Mouse (Mus musculus) hindbrain, embryonic 10.5 days (tissue): ENCODE data around the gene Ccdc186. TPM values are rescaled to one million over a fixed set of nuclear protein-coding genes. Genes with fewer than 3 reads are reported as not detected.

ENCODE experiments used
- DNase-seq: peaks from one replicate; pipeline ENCODE4 v3.0.0-alpha.2; 2017; ENCODE audit warnings: low spot score
- H3K27ac ChIP-seq: fragments of 300-500 bp; sonication (generic); 2 replicates; pipeline ENCODE4 v1.5.1; 2016; ENCODE audit warnings: mild to moderate bottlenecking, moderate library complexity
- H3K27me3 ChIP-seq: fragments of 300-500 bp; sonication (generic); 2 replicates; pipeline ENCODE4 v1.6.1; 2016; ENCODE audit warnings: mild to moderate bottlenecking; ENCODE audit not compliant: poor library complexity, insufficient read depth, severe bottlenecking
- H3K36me3 ChIP-seq: fragments of 300-500 bp; sonication (generic); 2 replicates; pipeline ENCODE4 v1.6.1; 2016; ENCODE audit warnings: mild to moderate bottlenecking, moderate library complexity
- H3K4me1 ChIP-seq: fragments of 300-500 bp; sonication (generic); replicated peaks from 2 replicates; pipeline ENCODE4 v1.6.1; 2016; ENCODE audit warnings: mild to moderate bottlenecking
- H3K4me3 ChIP-seq: fragments of 300-500 bp; sonication (generic); 2 replicates; pipeline ENCODE4 v1.5.1; 2016; ENCODE audit warnings: mild to moderate bottlenecking, moderate library complexity
- H3K9me3 ChIP-seq: fragments of 300-500 bp; sonication (generic); 2 replicates; pipeline ENCODE4 v1.6.1; 2016; ENCODE audit warnings: mild to moderate bottlenecking, moderate library complexity
- WGBS: fragments of 180-500 bp; shearing (Covaris S2); methylation state at CpG from one replicate; pipeline ENCODE4 v1.1.7; 2016; 5-methylcytosine and 5-hydroxymethylcytosine counted together
- polyA plus RNA-seq: library from polyadenylated mRNA; unstranded; fragments of >200 nt; fragmentation: Nextera tagmentation; extraction: Ambion mirVana; gene quantifications from 2 replicates; pipeline ENCODE4 v1.2.1, GENCODE M21; 2016

Gene Ccdc186
- polyA plus RNA-seq, 1 experiment from 2014 or later = 13.0 TPM

GRCm38 (mm10) chr19:56821040-56821797 lies 771 bp downstream of the Ccdc186 start:
- DNase-seq = peak; percentile 5
- 12% methylated on average over 22 of the region's 22 CpGs for WGBS

GRCm38 (mm10) chr19:56817851-56818526 lies 4.0 kb downstream of the Ccdc186 start:
- Histone ChIP-seq H3K9me3 (no peaks in the 10 kb centered on the region), H3K36me3 (peaks cover 8% of the 10 kb centered on the region), H3K27me3 (peaks cover 3% of the 10 kb centered on the region; the same call in 1 of the 2 replicates), H3K4me3 (no peak overlapping the region), H3K4me1 (peaks cover 37% of the 10 kb centered on the region), H3K27ac (no peak overlapping the region)
- 86% methylated on average over 14 of the region's 14 CpGs for WGBS
- DNase-seq = no peak

More at GRCm38 (mm10) chr19:56821040-56821797, 771 bp downstream of the Ccdc186 start:
- peak overlapping the region; percentile 96 for H3K27ac ChIP-seq
- no peaks in the 10 kb centered on the region for H3K36me3 ChIP-seq
- H3K4me3 ChIP-seq = peak overlapping the region; percentile 97
- H3K27me3 ChIP-seq = peaks cover 27% of the 10 kb centered on the region
- no peaks in the 10 kb centered on the region for H3K9me3 ChIP-seq
- H3K4me1 ChIP-seq = peaks cover 38% of the 10 kb centered on the region

- Histone ChIP-seq H3K27ac (no peak overlapping the region), H3K9me3 (no peaks in the 10 kb centered on the region), H3K36me3 (peaks cover 34% of the 10 kb centered on the region), H3K4me3 (no peak overlapping the region), H3K4me1 (peaks cover 22% of the 10 kb centered on the region), H3K27me3 (no peaks in the 10 kb centered on the region)
- DNase-seq = no peak
- 88% methylated on average over 4 of the region's 4 CpGs for WGBS
Measured at GRCm38 (mm10) chr19:56813360-56813759, 8.6 kb downstream of the Ccdc186 start.

- H3K27ac ChIP-seq = no peak overlapping the region
- H3K36me3 ChIP-seq = peaks cover 51% of the 10 kb centered on the region
- H3K4me3 ChIP-seq = no peak overlapping the region
- H3K9me3 ChIP-seq = no peaks in the 10 kb centered on the region
- DNase-seq = peak; percentile 58
- no peaks in the 10 kb centered on the region for H3K27me3 ChIP-seq
- peaks cover 9% of the 10 kb centered on the region for H3K4me1 ChIP-seq
- 47% methylated on average over 9 of the region's 9 CpGs for WGBS
Measured at GRCm38 (mm10) chr19:56811590-56811989, 10.4 kb downstream of the Ccdc186 start.

- DNase-seq = no peak
- Histone ChIP-seq H3K4me1 (peaks cover 7% of the 10 kb centered on the region), H3K4me3 (no peak overlapping the region), H3K27ac (no peak overlapping the region), H3K9me3 (no peaks in the 10 kb centered on the region), H3K27me3 (no peaks in the 10 kb centered on the region), H3K36me3 (peaks cover 59% of the 10 kb centered on the region)
Measured at GRCm38 (mm10) chr19:56810641-56811146, 11.3 kb downstream of the Ccdc186 start.

- Histone ChIP-seq H3K4me1 (peaks cover 4% of the 10 kb centered on the region), H3K4me3 (no peak overlapping the region), H3K27ac (no peak overlapping the region), H3K27me3 (no peaks in the 10 kb centered on the region), H3K36me3 (peaks cover 73% of the 10 kb centered on the region), H3K9me3 (no peaks in the 10 kb centered on the region)
- 65% methylated on average over 5 of the region's 5 CpGs for WGBS
- DNase-seq = peak; percentile 30
Measured at GRCm38 (mm10) chr19:56808771-56809170, 13.2 kb downstream of the Ccdc186 start.

- Histone ChIP-seq H3K4me3 (no peak overlapping the region), H3K27ac (no peak overlapping the region), H3K9me3 (no peaks in the 10 kb centered on the region), H3K27me3 (no peaks in the 10 kb centered on the region), H3K4me1 (peaks cover 3% of the 10 kb centered on the region; the same call in 1 of the 2 replicates), H3K36me3 (peaks cover 77% of the 10 kb centered on the region)
- DNase-seq = no peak
- 92% methylated on average over 5 of the region's 5 CpGs for WGBS
Measured at GRCm38 (mm10) chr19:56807122-56807521, 14.9 kb downstream of the Ccdc186 start.

GRCm38 (mm10) chr19:56805366-56805765 lies 16.6 kb downstream of the Ccdc186 start:
- Histone ChIP-seq H3K4me3 (no peak overlapping the region), H3K9me3 (no peaks in the 10 kb centered on the region), H3K27me3 (no peaks in the 10 kb centered on the region), H3K4me1 (no peaks in the 10 kb centered on the region), H3K27ac (no peak overlapping the region), H3K36me3 (peaks cover 91% of the 10 kb centered on the region)
- DNase-seq = no peak
- 90% methylated on average over 2 of the region's 2 CpGs for WGBS

- Histone ChIP-seq H3K4me3 (no peak overlapping the region), H3K9me3 (no peaks in the 10 kb centered on the region), H3K27me3 (no peaks in the 10 kb centered on the region), H3K4me1 (no peaks in the 10 kb centered on the region), H3K27ac (no peak overlapping the region), H3K36me3 (peaks cover 95% of the 10 kb centered on the region)
- 90% methylated on average over 3 of the region's 3 CpGs for WGBS
- DNase-seq = no peak
Measured at GRCm38 (mm10) chr19:56802352-56802746, 19.6 kb downstream of the Ccdc186 start.

- H3K27me3 ChIP-seq = no peaks in the 10 kb centered on the region
- DNase-seq = no peak
- H3K4me3 ChIP-seq = no peak overlapping the region
- no peak overlapping the region for H3K27ac ChIP-seq
- H3K9me3 ChIP-seq = no peaks in the 10 kb centered on the region
- peaks cover 93% of the 10 kb centered on the region for H3K36me3 ChIP-seq
- H3K4me1 ChIP-seq = no peaks in the 10 kb centered on the region
- 90% methylated on average over 10 of the region's 10 CpGs for WGBS
Measured at GRCm38 (mm10) chr19:56801656-56802351, 20.2 kb downstream of the Ccdc186 start.

- Histone ChIP-seq H3K27me3 (no peaks in the 10 kb centered on the region), H3K4me3 (no peak overlapping the region), H3K9me3 (no peaks in the 10 kb centered on the region), H3K27ac (no peak overlapping the region), H3K36me3 (peaks cover 95% of the 10 kb centered on the region), H3K4me1 (no peaks in the 10 kb centered on the region)
- WGBS = 86% methylated on average over 7 of the region's 7 CpGs
- DNase-seq = no peak
Measured at GRCm38 (mm10) chr19:56800930-56801655, 20.9 kb downstream of the Ccdc186 start.

GRCm38 (mm10) chr19:56800226-56800625 lies 21.8 kb downstream of the Ccdc186 start:
- H3K4me1 ChIP-seq = no peaks in the 10 kb centered on the region
- no peak for DNase-seq

More at GRCm38 (mm10) chr19:56800226-56800625, 21.8 kb downstream of the Ccdc186 start:
- no peaks in the 10 kb centered on the region for H3K27me3 ChIP-seq
- no peaks in the 10 kb centered on the region for H3K9me3 ChIP-seq
- H3K36me3 ChIP-seq = peaks cover 95% of the 10 kb centered on the region
- no peak overlapping the region for H3K27ac ChIP-seq
- 77% methylated on average over 8 of the region's 8 CpGs for WGBS
- H3K4me3 ChIP-seq = no peak overlapping the region
